Mouse (Mus musculus): ENCODE data around the gene Immp2l. TPM values are rescaled to one million over a fixed set of nuclear protein-coding genes. Genes with fewer than 3 reads are reported as not detected.
A peak's percentile ranks its signal among the peaks of the same experiment; 100 is the strongest.

Immp2l gene
- total RNA-seq, 2 experiments from 2014 or later, result 33.7 to 34.9 TPM

- DNase-seq, result no peak
Observed at GRCm38 (mm10) chr12:41428806-41429205, 404.9 kb downstream of the Immp2l start.

- no peak for DNase-seq
Observed at GRCm38 (mm10) chr12:41436206-41436985, 412.5 kb downstream of the Immp2l start.

- DNase-seq, result peak; percentile 25 to 32
Observed at GRCm38 (mm10) chr12:41438446-41438845, 414.6 kb downstream of the Immp2l start.

GRCm38 (mm10) chr12:41468374-41468991 lies 444.6 kb downstream of the Immp2l start:
- no peak for DNase-seq

- DNase-seq, result no peak
Observed at GRCm38 (mm10) chr12:41469096-41469801, 445.4 kb downstream of the Immp2l start.

GRCm38 (mm10) chr12:41481486-41481885 lies 457.6 kb downstream of the Immp2l start:
- no peak for DNase-seq

- no peak for DNase-seq
Observed at GRCm38 (mm10) chr12:41483091-41483592, 459.3 kb downstream of the Immp2l start.

GRCm38 (mm10) chr12:41483593-41484451 lies 459.9 kb downstream of the Immp2l start:
- DNase-seq, result no peak

GRCm38 (mm10) chr12:41484689-41485511 lies 461.0 kb downstream of the Immp2l start:
- DNase-seq, result peak in 1 of 2 experiments; percentile 5

GRCm38 (mm10) chr12:41485512-41486215 lies 461.8 kb downstream of the Immp2l start:
- peak; percentile 47 to 66 for DNase-seq

- no peak for DNase-seq
Observed at GRCm38 (mm10) chr12:41486331-41486730, 462.4 kb downstream of the Immp2l start, which contains the start of gene Lrrn3. TSS of gene Lrrn3 (minus strand) at chr12:41486431.

GRCm38 (mm10) chr12:41487005-41487404 lies 463.1 kb downstream of the Immp2l start:
- peak in 1 of 2 experiments; percentile 64 for DNase-seq

GRCm38 (mm10) chr12:41494620-41495019 lies 470.7 kb downstream of the Immp2l start:
- DNase-seq, result peak in 1 of 2 experiments; percentile 35

GRCm38 (mm10) chr12:41500049-41500820 lies 476.3 kb downstream of the Immp2l start:
- DNase-seq, result peak in 1 of 2 experiments; percentile 28

- peak in 1 of 2 experiments; percentile 4 for DNase-seq
Observed at GRCm38 (mm10) chr12:41508610-41509009, 484.7 kb downstream of the Immp2l start.

GRCm38 (mm10) chr12:41510588-41510987 lies 486.7 kb downstream of the Immp2l start:
- DNase-seq, result peak in 1 of 2 experiments; percentile 13

GRCm38 (mm10) chr12:41518897-41519296 lies 495.0 kb downstream of the Immp2l start:
- no peak for DNase-seq

GRCm38 (mm10) chr12:41520326-41520725 lies 496.4 kb downstream of the Immp2l start:
- DNase-seq, result no peak

- no peak for DNase-seq
Observed at GRCm38 (mm10) chr12:41521671-41522070, 497.8 kb downstream of the Immp2l start.

Measured in heart, adult 18-20 months (tissue).